Mouse (Mus musculus) E14TG2a.4 (cell line): ENCODE data around the gene Aldh3a1.

Experiments
- CTCF ChIP-seq: conservative IDR thresholded peaks from 2 replicates; pipeline ENCODE4 v1.5.1; 2014; ENCODE audit warnings: low read length
- NANOG ChIP-seq: IDR thresholded peaks from 2 replicates; pipeline ENCODE4 v1.6.1; 2014; ENCODE audit warnings: borderline replicate concordance, low read length, mixed read lengths
- POU5F1 ChIP-seq: IDR thresholded peaks from 2 replicates; pipeline ENCODE4 v1.6.1; 2014; ENCODE audit warnings: low read length, borderline replicate concordance

GRCm38 (mm10) chr11:61234174-61234573 is 26.8 kb downstream of the Aldh3a1 start:
- no peak for TF ChIP-seq CTCF
- no peak for TF ChIP-seq NANOG
- TF ChIP-seq POU5F1: no peak
